Mouse (Mus musculus) neutrophil, adult 83 days (primary cell): ENCODE results near the gene Glcci1. TPM values are rescaled to one million over a fixed set of nuclear protein-coding genes. Genes with fewer than 3 reads are reported as not detected.

Source experiments
- total RNA-seq, 2 experiments: library from RNA; stranded (reverse); gene quantifications; one replicate each; pipeline ENCODE4 v1.2.4; 2023

Glcci1 gene
- total RNA-seq, result 10 to 100 TPM; 20.6 to 23.3 TPM

DNA sequence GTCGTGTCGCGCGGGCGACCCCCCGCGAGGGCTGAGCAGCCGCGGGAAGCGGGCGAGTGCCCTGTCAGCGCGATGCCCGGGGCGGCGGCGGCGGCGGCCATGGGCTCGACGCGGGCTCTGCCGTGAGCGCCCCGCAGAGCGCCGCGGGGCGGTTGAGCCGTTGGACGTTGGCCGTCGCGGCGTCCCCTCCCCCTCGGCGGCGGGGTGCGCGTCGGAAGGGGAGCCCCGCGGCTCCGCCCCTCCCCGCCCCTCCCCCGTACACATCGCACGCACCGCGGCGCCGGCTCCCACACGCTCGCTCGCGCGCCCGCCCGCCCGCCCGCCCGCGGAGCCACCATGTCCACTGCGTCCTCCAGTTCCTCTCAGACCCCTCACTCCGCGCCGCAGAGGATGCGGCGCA lies at the start of gene Glcci1:
TSS of gene Glcci1 (plus strand) at position 50 of the 400 bp plus-strand sequence.

